Mouse (Mus musculus): ENCODE data around the gene Cst6. TPM values are rescaled to one million over a fixed set of nuclear protein-coding genes. Genes with fewer than 3 reads are reported as not detected.

Gene Cst6
- polyA plus RNA-seq, 1 experiment: 0.54 TPM

DNA sequence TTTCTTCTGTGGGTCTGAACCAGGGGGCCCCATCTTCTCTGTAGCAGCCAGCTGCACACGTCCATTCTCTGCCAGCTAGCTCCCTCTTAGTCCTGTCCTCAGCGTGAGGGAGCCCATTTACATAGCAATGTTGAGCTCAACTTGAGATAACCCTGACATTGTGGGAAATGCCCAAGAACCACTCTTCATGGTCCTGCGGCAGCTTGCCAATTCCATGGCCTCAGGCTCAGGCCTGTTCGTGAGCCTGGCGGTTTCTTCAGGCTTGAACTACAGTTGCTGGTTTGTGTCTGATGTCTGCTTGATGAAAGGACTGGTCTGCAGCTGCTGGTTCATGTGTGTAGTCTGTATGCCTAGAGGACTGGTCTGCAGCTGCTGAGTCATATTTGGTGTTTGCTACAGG, 14.6 kb downstream of the Cst6 start:
- TF ChIP-seq GATA1 (IDR thresholded peaks at IDR 0.05; ENCODE audit: borderline replicate concordance, low read length) (no peak), FLI1 (IDR thresholded peaks at IDR 0.05; ENCODE audit: low read length) (no peak)
- Histone ChIP-seq H3K4me1 (peaks cover 9% of the 10 kb centered on the region), H3K9me3 (no peaks in the 10 kb centered on the region), H3K36me3 (replicated peaks; ENCODE audit: low read length) (no peaks in the 10 kb centered on the region), H3K27me3 (replicated peaks) (peaks cover 30% of the 10 kb centered on the region), H3K4me3 (replicated peaks) (no peak overlapping the region)

DNA sequence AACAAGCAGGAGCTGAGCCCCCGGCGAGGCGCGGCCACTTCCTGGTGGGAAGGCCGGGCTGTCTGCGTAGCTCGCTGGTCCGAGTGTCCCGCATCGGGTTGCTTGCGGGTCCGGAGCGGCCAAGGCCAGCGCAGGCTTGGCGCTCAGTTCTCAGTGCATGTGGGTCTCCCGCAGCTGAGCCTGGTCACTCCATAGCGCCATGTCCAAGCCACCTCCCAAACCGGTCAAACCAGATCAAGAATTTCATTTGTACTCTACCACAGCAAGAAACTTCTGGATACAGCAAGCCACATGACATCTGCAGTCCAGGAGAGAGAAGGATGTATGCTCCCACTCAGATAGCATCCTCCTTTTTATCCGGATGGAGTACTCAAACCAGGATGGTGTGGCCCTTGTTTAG, 21.4 kb downstream of the Cst6 start:
- Histone ChIP-seq H3K36me3 (replicated peaks; ENCODE audit: low read length) (no peaks in the 10 kb centered on the region), H3K27me3 (replicated peaks) (peaks cover 9% of the 10 kb centered on the region), H3K4me3 (replicated peaks) (no peak overlapping the region), H3K9me3 (no peaks in the 10 kb centered on the region), H3K4me1 (peaks cover 9% of the 10 kb centered on the region)
- no peak for TF ChIP-seq GATA1 (IDR thresholded peaks at IDR 0.05; ENCODE audit: borderline replicate concordance, low read length)
- TF ChIP-seq FLI1 (IDR thresholded peaks at IDR 0.05; ENCODE audit: low read length): no peak

DNA sequence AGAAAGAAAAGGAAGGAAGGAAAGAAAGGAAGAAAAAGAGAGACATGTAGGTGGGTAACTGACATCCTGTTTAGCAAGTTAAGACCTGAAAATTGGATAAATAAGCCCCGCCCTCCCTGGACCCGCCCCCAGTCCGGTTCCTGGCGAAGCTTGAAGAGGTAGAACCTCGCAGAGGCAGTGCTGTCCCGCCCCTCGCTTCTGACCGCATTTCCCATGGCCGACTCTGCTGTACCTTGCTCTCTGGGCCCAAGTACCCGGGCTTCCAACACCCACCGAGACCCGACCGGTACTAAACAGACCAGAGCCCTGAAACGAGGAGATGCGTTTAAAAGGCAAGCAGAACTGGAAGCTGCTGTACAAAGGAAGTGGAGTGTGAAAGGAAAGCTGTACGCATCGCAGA, 25.6 kb downstream of the Cst6 start:
- TF ChIP-seq FLI1 (IDR thresholded peaks at IDR 0.05; ENCODE audit: low read length) (no peak), GATA1 (IDR thresholded peaks at IDR 0.05; ENCODE audit: borderline replicate concordance, low read length) (no peak)
- H3K4me3 ChIP-seq (replicated peaks): peak overlapping the region; percentile 1

DNA sequence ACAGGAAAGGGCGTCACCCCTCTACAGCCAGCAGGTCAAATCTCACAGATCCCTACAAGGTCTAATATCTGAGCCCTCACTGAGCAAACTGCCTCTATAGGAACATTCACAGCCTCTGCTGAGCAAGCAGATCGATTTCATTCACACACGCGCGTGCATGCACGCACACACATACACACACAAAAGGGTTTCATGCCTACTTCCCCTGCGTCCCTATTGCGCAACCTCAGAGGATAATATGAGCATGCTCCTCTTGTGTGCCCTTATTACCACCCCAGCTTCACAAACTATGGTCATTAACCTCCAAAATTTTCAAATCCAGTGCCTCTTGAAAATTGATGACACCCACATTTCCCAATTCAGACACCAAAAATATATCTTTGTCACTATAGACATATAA, 36.2 kb downstream of the Cst6 start:
- peaks cover 11% of the 10 kb centered on the region for H3K27me3 ChIP-seq (replicated peaks)
- H3K4me1 ChIP-seq: no peaks in the 10 kb centered on the region
- H3K9me3 ChIP-seq: peaks cover 18% of the 10 kb centered on the region
- H3K36me3 ChIP-seq (replicated peaks; ENCODE audit: low read length): no peaks in the 10 kb centered on the region
- TF ChIP-seq FLI1 (IDR thresholded peaks at IDR 0.05; ENCODE audit: low read length): no peak
- H3K4me3 ChIP-seq (replicated peaks): no peak overlapping the region

More for the DNA sequence above, 25.6 kb downstream of the Cst6 start:
- Histone ChIP-seq H3K36me3 (replicated peaks; ENCODE audit: low read length) (no peaks in the 10 kb centered on the region), H3K4me1 (peaks cover 4% of the 10 kb centered on the region; the same call in 1 of the 2 replicates), H3K27me3 (replicated peaks) (peaks cover 18% of the 10 kb centered on the region), H3K9me3 (peaks cover 8% of the 10 kb centered on the region; the same call in 1 of the 2 replicates)

DNA sequence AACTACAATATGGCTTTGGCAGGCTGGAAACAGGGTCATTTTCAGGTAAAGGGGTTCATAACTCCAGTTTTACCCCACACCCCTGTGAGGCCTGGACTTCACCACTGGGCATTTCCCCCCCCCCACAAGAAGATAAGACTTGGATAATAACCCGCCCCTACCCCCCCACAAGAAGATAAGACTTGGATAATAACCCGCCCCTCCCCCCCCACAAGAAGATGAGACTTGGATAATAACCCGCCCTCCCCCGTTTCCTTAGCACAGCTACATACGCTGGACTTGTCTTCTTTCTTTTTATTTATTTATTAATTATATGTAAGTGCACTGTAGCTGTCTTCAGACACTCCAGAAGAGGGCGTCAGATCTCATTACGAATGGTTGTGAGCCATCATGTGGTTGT, 40.3 kb downstream of the Cst6 start:
- TF ChIP-seq GATA1 (IDR thresholded peaks at IDR 0.05; ENCODE audit: borderline replicate concordance, low read length) (no peak), FLI1 (IDR thresholded peaks at IDR 0.05; ENCODE audit: low read length) (no peak)
- Histone ChIP-seq H3K36me3 (replicated peaks; ENCODE audit: low read length) (no peaks in the 10 kb centered on the region), H3K4me1 (peaks cover 10% of the 10 kb centered on the region), H3K4me3 (replicated peaks) (no peak overlapping the region), H3K27me3 (replicated peaks) (peaks cover 36% of the 10 kb centered on the region), H3K9me3 (peaks cover 18% of the 10 kb centered on the region)

DNA sequence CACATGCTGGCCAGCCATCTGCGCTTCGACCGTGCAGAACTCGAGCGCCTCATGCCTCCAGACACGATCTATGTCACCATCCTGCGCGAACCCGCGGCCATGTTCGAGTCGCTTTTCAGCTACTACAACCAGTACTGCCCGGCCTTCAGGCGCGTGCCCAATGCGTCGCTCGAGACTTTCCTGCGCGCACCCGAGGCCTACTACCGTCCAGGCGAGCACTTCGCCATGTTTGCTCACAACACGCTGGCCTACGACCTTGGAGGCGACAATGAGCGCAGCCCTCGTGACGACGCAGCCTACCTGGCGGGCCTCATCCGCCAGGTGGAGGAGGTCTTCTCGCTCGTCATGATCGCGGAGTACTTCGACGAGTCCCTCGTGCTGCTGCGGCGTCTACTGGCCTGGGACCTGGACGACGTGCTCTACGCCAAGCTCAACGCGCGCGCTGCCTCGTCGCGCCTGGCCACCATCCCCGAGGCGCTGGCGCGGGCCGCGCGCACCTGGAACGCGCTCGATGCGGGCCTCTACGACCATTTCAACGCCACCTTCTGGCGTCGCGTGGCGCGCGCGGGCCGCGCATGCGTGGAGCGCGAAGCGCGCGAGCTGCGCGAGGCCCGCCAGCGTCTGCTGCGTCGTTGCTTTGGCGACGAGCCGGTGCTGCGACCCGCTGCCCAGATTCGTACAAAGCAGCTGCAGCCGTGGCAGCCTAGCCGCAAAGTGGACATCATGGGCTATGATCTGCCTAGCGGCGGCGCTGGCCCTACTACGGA, 42.2 kb downstream of the Cst6 start:
- Histone ChIP-seq H3K4me3 (replicated peaks) (peak overlapping the region; percentile 77), H3K36me3 (replicated peaks; ENCODE audit: low read length) (no peaks in the 10 kb centered on the region), H3K4me1 (peaks cover 27% of the 10 kb centered on the region), H3K27me3 (replicated peaks) (peaks cover 33% of the 10 kb centered on the region), H3K9me3 (peaks cover 18% of the 10 kb centered on the region)
- no peak for TF ChIP-seq GATA1 (IDR thresholded peaks at IDR 0.05; ENCODE audit: borderline replicate concordance, low read length)
- TF ChIP-seq FLI1 (IDR thresholded peaks at IDR 0.05; ENCODE audit: low read length): no peak

DNA sequence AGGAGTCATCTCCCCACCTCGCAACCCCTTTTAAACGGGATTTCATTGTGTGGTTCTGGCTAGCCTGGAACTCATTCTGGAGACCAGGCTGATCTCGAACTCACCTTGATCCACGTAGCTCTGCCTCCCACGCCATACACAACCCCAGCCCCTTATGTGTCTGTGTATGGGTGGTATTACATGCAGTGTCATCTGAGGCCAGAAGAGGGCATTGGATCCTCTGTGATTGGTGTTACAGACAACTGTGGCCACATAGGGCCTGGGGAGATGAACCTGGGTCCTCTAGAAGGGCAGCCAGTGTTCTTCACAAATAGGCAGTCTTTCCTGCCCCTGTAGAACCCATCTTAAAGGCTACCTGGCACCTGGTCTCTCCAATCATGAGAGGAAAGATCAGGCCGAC, 43.1 kb downstream of the Cst6 start:
- H3K4me1 ChIP-seq: peaks cover 34% of the 10 kb centered on the region
- peaks cover 32% of the 10 kb centered on the region for H3K27me3 ChIP-seq (replicated peaks)
- H3K4me3 ChIP-seq (replicated peaks): no peak overlapping the region
- no peaks in the 10 kb centered on the region for H3K36me3 ChIP-seq (replicated peaks; ENCODE audit: low read length)
- TF ChIP-seq FLI1 (IDR thresholded peaks at IDR 0.05; ENCODE audit: low read length) (no peak), GATA1 (IDR thresholded peaks at IDR 0.05; ENCODE audit: borderline replicate concordance, low read length) (no peak)
- H3K9me3 ChIP-seq: peaks cover 18% of the 10 kb centered on the region

DNA sequence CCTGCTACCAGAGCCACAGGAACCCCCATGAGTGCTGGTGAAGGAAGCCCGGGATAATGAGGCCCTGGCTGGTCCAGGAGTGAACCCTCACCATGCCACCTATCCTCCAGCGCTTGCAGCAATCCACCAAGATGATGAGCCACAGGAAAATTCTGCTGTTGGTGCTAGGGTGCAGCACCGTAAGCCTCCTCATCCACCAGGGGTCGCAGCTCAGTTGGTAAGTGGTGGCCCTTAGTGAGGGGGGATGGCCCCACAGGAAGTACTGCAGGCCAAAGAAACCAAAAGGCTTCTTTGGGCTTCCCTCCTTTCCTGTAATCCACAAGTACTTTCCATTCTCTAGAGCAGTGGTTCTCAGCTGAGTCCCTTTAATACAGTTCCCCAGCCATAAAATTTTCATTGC, 46.9 kb downstream of the Cst6 start:
- TF ChIP-seq GATA1 (IDR thresholded peaks at IDR 0.05; ENCODE audit: borderline replicate concordance, low read length) (no peak), FLI1 (IDR thresholded peaks at IDR 0.05; ENCODE audit: low read length) (no peak)
- no peaks in the 10 kb centered on the region for H3K36me3 ChIP-seq (replicated peaks; ENCODE audit: low read length)
- H3K9me3 ChIP-seq: peaks cover 12% of the 10 kb centered on the region
- H3K4me1 ChIP-seq: peaks cover 44% of the 10 kb centered on the region
- H3K27me3 ChIP-seq (replicated peaks): peaks cover 47% of the 10 kb centered on the region
- H3K4me3 ChIP-seq (replicated peaks): no peak overlapping the region

DNA sequence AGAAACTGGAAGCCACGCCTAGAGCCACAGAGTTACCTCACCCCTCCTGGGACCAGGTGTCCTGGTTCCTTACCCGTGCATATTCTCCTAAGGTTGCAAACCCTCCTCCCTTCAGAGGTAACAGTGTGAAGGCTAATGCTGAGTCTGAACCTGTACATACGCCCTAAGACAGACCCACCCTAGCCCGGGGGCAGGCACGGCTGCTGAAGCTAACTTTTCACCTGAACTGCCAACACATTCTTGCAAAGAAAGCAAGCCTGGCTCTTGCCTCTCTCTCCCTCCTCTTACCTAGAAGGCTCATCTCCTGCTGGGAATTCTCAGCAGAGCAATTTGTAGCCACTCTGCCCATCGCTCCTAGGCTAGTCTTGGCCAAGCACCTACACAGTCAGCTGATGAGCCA, 48.8 kb downstream of the Cst6 start:
- Histone ChIP-seq H3K9me3 (no peaks in the 10 kb centered on the region), H3K27me3 (replicated peaks) (peaks cover 32% of the 10 kb centered on the region), H3K4me3 (replicated peaks) (no peak overlapping the region), H3K36me3 (replicated peaks; ENCODE audit: low read length) (no peaks in the 10 kb centered on the region), H3K4me1 (peaks cover 52% of the 10 kb centered on the region)
- no peak for TF ChIP-seq GATA1 (IDR thresholded peaks at IDR 0.05; ENCODE audit: borderline replicate concordance, low read length)
- TF ChIP-seq FLI1 (IDR thresholded peaks at IDR 0.05; ENCODE audit: low read length): no peak

DNA sequence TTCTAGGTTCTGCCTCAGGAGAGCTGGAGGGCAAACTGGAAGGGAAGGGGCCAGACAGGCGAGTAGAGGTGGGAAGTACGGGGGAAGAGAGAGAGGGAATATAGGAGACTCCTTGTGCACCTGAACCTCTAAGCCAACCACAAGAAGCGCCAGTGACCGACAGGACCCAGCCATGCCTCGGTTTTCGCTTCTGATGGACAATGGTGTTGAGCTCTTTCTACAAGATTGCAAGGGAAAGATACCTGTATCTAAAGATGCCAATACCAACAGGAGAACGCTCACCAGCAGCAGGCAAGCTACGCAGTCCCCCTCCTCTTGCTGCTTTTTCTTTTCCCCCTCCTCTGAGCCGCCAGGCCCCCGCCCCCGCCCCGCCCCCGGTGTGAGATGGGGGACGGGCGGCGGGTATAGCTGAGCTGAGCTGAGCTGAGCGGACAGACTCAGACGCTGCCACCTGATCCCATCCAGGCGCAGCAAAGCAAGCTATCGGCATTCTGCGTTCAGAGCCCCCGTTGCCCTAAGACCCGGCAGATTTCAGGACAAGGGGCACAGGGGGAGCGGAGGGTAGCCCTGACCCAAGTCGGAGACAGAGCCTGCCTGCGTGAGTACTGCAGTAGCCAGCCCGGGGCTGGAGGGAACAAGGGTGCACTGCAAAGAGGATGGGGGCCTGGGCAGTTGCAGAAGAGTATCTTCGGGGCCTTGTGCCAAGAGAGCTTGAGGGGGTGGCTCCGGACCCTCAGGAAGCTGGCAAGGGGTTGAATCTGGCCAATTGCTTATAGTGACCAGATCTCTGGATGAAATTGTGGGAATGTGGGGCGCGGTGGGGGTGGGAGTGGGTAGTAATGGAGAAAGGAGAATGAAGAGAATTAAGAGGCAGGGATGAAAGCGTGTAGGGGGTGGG, 51.2 kb downstream of the Cst6 start, which contains the start of gene Gal3st3:
TSS of gene Gal3st3 (plus strand) at position 429 of the 898 bp plus-strand sequence.
- peaks cover 56% of the 10 kb centered on the region for H3K4me1 ChIP-seq
- H3K27me3 ChIP-seq (replicated peaks): peaks cover 27% of the 10 kb centered on the region
- H3K4me3 ChIP-seq (replicated peaks): no peak within 1 kb of the TSS
- TF ChIP-seq FLI1 (IDR thresholded peaks at IDR 0.05; ENCODE audit: low read length) (no peak), GATA1 (IDR thresholded peaks at IDR 0.05; ENCODE audit: borderline replicate concordance, low read length) (no peak)
- no peaks in the 10 kb centered on the region for H3K9me3 ChIP-seq
- H3K36me3 ChIP-seq (replicated peaks; ENCODE audit: low read length): peaks cover 11% of the 10 kb centered on the region
